Mouse (Mus musculus) embryonic fibroblast, embryonic 13.5 days (primary cell): ENCODE data around the gene Tcf7l1.

Experiments used
- CTCF ChIP-seq: IDR thresholded peaks from 2 replicates; pipeline ENCODE4 v1.5.1; 2011; ENCODE audit warnings: mild to moderate bottlenecking, control low read depth, low read length, moderate library complexity, borderline replicate concordance; ENCODE audit not compliant: insufficient read depth
- POLR2A ChIP-seq: IDR thresholded peaks from 2 replicates; pipeline ENCODE4 v1.6.1; 2011; ENCODE audit warnings: low read depth, mild to moderate bottlenecking, control low read depth, low read length, moderate library complexity

DNA sequence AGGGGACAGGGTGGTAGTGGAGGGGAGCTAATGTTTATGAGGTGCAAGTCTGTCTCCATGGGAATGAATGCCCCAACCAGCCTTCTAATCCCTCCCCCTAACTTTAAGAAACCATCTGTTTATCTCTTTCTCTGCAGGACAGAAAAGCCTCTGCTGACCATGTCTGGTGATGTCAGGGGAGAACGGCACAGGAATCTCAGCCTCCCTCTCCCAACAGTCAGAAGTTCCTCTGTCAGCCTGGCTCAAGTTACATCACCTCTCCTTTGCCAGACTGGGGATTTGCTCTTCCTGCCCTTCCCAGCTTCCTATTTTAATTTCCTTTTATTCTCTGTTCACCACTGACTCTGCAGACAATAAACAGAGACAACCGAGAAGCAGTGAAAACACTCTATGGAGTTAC, 40.6 kb downstream of the Tcf7l1 start:
- TF ChIP-seq POLR2A (no peak), CTCF (no peak)
